Mouse (Mus musculus) right cerebral cortex, postnatal 36 days (tissue): Measurements from ENCODE around the gene Aff2.

ENCODE experiments used
- DNase-seq, 2 experiments: peaks; one replicate each; pipeline ENCODE4 v3.0.0; 2022; ENCODE audit warnings: low spot score in 2 of 2, mixed read lengths in 1 of 2

Gene Aff2

GRCm38 (mm10) chrX:69744962-69745597 is 385.0 kb downstream of the Aff2 start:
- no peak for DNase-seq

GRCm38 (mm10) chrX:69801890-69802439 is 441.9 kb downstream of the Aff2 start:
- DNase-seq, result no peak

- DNase-seq, result no peak
These were observed 442.4 kb downstream of the Aff2 start for GRCm38 (mm10) chrX:69802481-69802880.

- DNase-seq, result no peak
These were observed 451.7 kb downstream of the Aff2 start for GRCm38 (mm10) chrX:69811798-69812197.

- no peak for DNase-seq
These were observed 455.0 kb downstream of the Aff2 start for GRCm38 (mm10) chrX:69815054-69815453.

- no peak for DNase-seq
These were observed 457.6 kb downstream of the Aff2 start for GRCm38 (mm10) chrX:69817679-69818078.

- no peak for DNase-seq
These were observed 458.1 kb downstream of the Aff2 start for GRCm38 (mm10) chrX:69818188-69818587.

- no peak for DNase-seq
These were observed 507.5 kb downstream of the Aff2 start for GRCm38 (mm10) chrX:69867601-69868000.

- no peak for DNase-seq
These were observed 531.6 kb downstream of the Aff2 start for GRCm38 (mm10) chrX:69891713-69892112.
